Mouse (Mus musculus): ENCODE data around the gene Pde4d. TPM values are rescaled to one million over a fixed set of nuclear protein-coding genes. Genes with fewer than 3 reads are reported as not detected.
"Not testable (repeated sequence)": the region's sequence is repeated elsewhere in the genome, so short reads cannot be mapped to it uniquely, and the experiment has no call there.

Pde4d gene
- total RNA-seq, 1 experiment from 2014 or later = 18.9 TPM

GRCm38 (mm10) chr13:108705441-108705840, 255.7 kb downstream of the Pde4d start:
- no peak for DNase-seq

DNA sequence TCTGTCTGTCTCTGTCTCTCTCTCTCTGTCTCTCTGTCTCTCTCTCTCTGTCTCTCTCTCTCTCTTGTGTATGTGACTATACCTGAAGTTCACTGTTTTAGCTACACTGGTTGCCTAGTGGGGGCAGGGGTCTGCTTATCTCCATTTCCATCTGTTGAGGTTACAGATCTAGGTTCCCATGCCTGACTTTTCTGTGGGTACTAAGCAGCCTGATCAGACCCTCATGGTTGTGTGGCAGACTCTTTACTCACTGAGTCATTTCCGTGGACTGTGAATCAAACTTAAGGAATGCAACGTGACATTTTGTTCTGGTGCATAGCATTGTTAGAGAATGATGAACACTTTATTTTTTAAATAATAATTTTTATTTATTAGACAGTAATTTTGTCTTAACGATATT, 264.3 kb downstream of the Pde4d start:
- DNase-seq = no peak

GRCm38 (mm10) chr13:108715029-108715428, 265.3 kb downstream of the Pde4d start:
- no peak for DNase-seq

DNA sequence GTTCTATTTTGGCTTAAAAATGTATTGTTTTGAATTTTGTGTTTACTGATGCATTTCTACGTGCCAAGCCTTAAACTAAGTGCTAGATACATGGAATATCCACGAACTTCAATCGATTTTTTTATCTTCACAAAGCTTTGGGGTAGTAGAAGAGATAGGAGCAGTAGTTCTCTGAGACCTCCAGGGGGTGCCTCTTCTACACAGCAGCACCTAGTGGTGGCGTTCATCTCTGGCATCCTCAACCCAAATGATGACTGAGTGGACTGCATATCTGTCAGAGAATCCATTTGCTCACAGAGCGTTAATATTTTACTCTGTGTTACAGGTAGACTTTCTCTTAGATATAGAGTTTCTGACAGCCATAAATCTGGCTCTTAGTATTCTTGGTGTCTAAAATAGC, 272.5 kb downstream of the Pde4d start:
- peak; percentile 37 for DNase-seq

GRCm38 (mm10) chr13:108734356-108734755, 284.6 kb downstream of the Pde4d start:
- not testable (repeated sequence) for DNase-seq

- DNase-seq = no peak
Measured at GRCm38 (mm10) chr13:108751155-108751840, 301.6 kb downstream of the Pde4d start.

DNA sequence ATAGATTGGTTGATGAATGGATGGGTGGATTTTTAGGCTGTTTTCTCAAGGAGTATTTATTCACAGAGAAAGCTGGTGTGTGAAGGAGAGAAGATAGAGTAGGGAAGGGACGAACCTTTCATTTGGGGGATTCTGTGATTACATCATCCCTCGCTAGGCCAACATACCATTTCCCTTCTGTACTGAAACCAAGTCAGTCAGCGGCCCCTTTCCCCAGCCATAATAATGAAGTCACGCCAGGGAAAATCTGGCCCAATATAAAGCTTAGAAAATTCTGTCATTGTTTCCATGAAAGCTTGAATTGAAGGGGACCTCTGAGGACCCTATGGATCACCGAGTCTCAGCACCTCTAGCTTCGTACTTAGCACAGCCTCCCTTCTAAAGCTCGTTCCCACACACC, 307.7 kb downstream of the Pde4d start:
- DNase-seq = no peak

DNA sequence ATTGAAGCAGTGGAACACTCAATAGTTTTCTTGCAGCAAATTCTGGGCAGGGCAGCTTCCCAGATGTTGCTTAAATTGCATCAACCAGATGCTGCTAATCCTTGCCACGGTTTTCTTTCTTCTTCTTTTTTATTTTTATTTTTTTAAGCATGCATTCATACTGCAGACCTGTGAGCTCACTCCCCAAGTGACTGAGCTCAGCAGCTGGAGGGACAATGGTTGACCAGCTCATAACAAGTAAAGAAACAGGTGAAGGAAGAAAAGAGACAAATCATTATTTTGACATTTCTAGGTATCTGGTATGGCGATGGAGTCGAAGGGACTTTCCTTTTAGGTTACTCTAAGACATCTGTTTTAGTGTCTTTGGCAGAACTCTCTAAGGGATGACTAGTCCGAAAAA, 308.6 kb downstream of the Pde4d start:
- DNase-seq = no peak

DNA sequence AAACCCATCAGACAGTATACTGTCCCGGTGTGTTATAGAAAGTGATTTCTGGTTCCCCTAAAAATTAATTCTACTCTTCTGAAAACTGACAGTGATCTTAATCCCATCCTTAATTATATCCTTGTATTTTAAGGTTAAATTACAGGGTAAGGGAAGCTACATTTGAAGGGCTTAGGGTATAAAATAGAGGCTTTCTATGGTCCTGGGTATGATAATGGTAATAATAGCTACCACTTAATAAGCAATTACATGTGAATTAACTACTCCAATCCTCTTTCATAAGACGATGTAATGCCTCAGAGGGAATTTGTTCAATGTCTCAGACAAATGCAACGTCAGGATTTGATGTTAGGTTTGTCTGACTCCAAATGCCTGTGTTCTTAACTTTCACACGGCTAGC, 309.4 kb downstream of the Pde4d start:
- no peak for DNase-seq

- DNase-seq = no peak
Measured at GRCm38 (mm10) chr13:108763295-108763694, 313.5 kb downstream of the Pde4d start.

GRCm38 (mm10) chr13:108766020-108766727, 316.4 kb downstream of the Pde4d start:
- DNase-seq = no peak

DNA sequence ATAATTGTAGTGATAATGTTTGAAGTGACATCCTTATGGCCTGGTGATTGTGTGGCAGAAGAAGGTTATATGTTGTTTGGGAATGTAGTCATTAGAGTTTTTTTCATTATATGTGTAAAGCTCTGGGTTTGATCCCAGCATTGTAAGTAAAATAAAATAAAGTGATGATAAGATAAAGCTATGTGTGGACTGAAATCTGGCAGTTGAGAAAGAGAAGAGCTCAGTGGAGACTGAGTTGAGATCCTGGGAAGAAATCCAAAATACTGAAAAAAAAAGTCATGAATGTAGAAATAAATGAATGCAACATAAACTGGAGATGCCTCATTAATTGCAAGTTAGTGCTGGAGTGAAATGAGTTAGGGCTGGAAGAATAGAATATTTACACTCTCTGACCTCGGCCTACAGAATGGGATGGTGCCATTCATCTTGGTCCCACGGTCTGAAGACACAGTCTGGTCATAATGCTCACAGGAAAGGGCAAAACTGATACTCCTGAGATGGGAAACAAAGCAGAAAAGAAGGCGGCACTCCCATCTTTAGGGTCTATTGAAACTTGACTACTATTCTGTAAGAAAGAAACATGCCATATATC, 319.8 kb downstream of the Pde4d start:
- no peak for DNase-seq

DNA sequence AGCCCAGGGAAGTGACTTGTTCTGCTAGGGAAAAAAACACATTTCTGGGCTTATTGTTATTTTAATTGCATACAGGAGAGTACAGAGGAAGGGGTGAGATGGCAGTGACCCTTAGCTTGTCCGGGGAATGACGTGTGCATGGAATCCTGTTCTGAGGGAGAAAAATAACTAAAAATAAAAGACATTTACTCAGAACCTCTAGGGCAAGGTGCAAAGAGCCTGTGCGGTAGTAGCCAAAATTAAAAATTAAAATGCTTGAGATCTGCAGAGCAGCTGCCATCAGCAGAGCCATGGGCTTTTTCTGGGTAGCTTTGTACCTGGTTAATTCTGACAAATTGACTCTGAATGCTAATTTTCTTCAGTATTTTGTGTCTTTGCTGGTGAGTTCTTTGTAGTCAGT, 322.6 kb downstream of the Pde4d start:
- DNase-seq = no peak

DNA sequence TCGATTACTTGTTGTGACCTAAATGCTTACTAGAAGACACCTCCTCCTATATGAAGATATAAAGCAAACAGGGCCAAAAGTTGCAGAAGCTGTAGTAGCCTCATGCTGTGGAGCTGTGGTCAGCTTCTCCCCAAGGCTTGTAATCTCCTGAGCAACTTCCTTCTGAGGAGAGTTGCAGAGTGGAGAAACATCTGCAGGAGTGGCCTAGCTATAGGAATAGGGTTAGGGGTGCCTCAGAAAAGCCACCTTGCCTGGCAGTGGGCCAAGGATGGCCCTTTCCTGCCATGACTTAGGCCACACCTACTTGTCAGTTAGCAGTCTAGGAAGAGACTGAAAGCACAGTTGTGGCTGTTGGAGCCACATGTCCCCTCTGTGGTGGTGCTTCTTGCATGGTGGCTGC, 325.2 kb downstream of the Pde4d start:
- no peak for DNase-seq

DNA sequence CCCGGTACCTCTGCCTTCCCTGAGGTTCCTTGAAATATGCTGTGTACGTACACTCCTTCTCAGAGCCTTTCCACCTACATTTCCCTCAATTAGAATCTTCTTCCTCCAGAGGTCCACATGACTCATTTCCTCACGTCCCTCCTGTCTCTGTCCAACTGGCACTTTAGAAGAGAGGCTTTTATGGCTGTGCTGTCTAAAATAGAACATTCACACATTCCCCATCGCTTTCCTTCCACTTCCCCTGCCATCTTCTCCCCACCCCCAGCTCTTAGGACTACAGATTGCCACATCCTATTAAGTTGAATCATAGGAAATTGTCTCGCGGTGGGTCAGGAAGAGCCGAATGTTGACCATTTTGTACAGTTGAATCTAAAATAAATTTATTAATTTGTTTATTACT, 326.1 kb downstream of the Pde4d start:
- no peak for DNase-seq

- DNase-seq = not testable (repeated sequence)
Measured at GRCm38 (mm10) chr13:108797620-108798019, 347.9 kb downstream of the Pde4d start.

DNA sequence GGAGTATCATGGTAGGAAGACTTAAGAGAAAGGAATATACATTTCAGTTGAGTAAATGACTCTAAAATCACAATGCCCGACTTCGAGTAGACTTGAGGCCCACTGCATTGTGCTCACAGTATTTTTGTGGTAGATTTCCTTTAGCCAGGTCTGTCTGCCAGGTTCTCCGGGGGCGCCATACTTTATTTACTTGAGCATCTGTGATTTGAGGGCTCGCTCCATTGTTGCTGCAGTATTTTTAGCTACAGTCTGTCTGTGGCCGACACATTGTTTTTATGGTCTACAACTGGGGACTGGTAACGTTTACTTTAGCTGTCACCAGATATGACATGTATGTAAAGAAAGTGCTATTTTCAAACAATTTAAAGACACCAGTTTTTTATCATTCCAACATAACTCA, 359.4 kb downstream of the Pde4d start:
- no peak for DNase-seq

GRCm38 (mm10) chr13:108812956-108813355, 363.2 kb downstream of the Pde4d start:
- peak; percentile 30 for DNase-seq

GRCm38 (mm10) chr13:108819846-108820408, 370.2 kb downstream of the Pde4d start:
- DNase-seq = no peak

- DNase-seq = no peak
Measured at GRCm38 (mm10) chr13:108820487-108820886, 370.7 kb downstream of the Pde4d start.

DNA sequence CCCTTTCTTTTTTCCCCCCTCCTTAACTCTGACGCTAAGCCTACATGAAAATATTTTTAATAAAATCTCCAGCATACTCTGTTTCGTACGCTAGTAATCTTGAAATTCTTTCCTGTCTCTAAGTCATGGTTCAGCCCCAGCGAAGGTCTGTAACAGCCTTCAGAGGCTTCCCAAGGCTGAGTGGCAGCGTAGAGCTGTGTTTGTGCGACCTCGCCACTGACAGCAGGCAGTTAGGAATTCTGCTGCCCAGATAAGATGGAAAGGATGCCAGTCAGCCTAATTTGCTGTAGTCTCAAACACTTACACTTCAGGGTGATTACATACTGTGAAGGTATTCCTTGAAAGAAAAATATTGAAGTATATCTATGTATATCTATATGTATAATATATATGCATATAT, 371.5 kb downstream of the Pde4d start:
- no peak for DNase-seq

DNA sequence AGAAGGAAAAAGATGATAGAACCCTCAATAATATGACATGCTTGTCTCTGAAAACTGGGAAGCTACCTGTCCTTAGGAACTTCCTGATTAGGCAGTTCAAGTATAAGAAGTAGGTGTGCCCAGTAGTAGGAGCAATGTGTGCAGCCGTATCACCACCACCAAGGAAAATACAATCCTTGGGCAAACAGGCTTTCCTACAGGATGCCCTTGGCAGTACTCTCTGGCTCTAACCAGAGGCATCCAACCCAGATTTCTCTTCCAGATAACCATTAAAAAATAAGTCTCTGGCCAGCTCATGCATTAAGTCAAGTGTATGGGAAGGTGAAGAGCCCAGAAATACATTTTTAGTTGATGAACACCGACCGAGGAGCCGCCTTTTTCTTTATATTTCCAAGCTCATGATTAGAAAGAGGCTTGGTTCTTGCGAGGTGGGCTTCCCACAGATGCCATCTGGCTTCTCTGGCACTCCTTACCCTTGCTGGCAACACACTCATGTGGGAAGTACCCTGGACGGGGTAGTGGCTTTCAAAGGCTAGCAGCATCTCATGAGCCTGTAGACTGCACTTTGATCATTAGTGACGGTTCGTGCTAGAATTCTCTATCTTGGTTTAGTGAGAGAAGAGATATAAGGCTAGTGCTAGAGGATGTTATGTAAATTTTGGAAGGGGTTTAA, 375.0 kb downstream of the Pde4d start:
- peak; percentile 30 for DNase-seq

- DNase-seq = no peak
Measured at GRCm38 (mm10) chr13:108825501-108825900, 375.8 kb downstream of the Pde4d start.
